Mouse (Mus musculus) midbrain, embryonic 12.5 days (tissue): ENCODE measurements around the gene Prkab2. TPM values are rescaled to one million over a fixed set of nuclear protein-coding genes. Genes with fewer than 3 reads are reported as not detected.

Source experiments
- ATAC-seq: fragments of 200-750 bp; cut with Nextera tagmentation; 2 replicates; pipeline ENCODE4 v1.8.0; 2017; ENCODE audit warnings: low read depth, moderate TSS enrichment, moderate library complexity; ENCODE audit not compliant: low FRiP score
- H3K27ac ChIP-seq: fragments of 300-500 bp; sonication (generic); replicated peaks from 2 replicates; pipeline ENCODE4 v1.5.1; 2016; ENCODE audit warnings: mild to moderate bottlenecking
- H3K27me3 ChIP-seq: fragments of 300-500 bp; sonication (generic); 2 replicates; pipeline ENCODE4 v1.6.1; 2016; ENCODE audit warnings: mild to moderate bottlenecking
- H3K36me3 ChIP-seq: fragments of 300-500 bp; sonication (generic); 2 replicates; pipeline ENCODE4 v1.6.1; 2016
- H3K4me1 ChIP-seq: fragments of 300-500 bp; sonication (generic); 2 replicates; pipeline ENCODE4 v1.6.1; 2016
- H3K4me2 ChIP-seq: fragments of 300-500 bp; sonication (generic); replicated peaks from 2 replicates; pipeline ENCODE4 v1.6.1; 2016; ENCODE audit warnings: mild to moderate bottlenecking, moderate library complexity
- H3K4me3 ChIP-seq: fragments of 300-500 bp; sonication (generic); 2 replicates; pipeline ENCODE4 v1.5.1; 2016; ENCODE audit warnings: mild to moderate bottlenecking
- H3K9ac ChIP-seq: fragments of 300-500 bp; sonication (generic); replicated peaks from 2 replicates; pipeline ENCODE4 v1.6.1; 2016; ENCODE audit warnings: mild to moderate bottlenecking, moderate library complexity
- H3K9me3 ChIP-seq: fragments of 300-500 bp; sonication (generic); 2 replicates; pipeline ENCODE4 v1.6.1; 2016; ENCODE audit warnings: mild to moderate bottlenecking
- WGBS: fragments of 180-500 bp; shearing (Covaris S2); methylation state at CpG from one replicate; pipeline ENCODE4 v1.1.7; 2016; 5-methylcytosine and 5-hydroxymethylcytosine counted together
- polyA plus RNA-seq: library from polyadenylated mRNA; unstranded; fragments of >200 nt; fragmentation: Nextera tagmentation; extraction: Ambion mirVana; gene quantifications from 2 replicates; pipeline ENCODE4 v1.2.1, GENCODE M21; 2016

Gene Prkab2
- polyA plus RNA-seq, 1 experiment from 2014 or later, result 8.4 TPM

DNA sequence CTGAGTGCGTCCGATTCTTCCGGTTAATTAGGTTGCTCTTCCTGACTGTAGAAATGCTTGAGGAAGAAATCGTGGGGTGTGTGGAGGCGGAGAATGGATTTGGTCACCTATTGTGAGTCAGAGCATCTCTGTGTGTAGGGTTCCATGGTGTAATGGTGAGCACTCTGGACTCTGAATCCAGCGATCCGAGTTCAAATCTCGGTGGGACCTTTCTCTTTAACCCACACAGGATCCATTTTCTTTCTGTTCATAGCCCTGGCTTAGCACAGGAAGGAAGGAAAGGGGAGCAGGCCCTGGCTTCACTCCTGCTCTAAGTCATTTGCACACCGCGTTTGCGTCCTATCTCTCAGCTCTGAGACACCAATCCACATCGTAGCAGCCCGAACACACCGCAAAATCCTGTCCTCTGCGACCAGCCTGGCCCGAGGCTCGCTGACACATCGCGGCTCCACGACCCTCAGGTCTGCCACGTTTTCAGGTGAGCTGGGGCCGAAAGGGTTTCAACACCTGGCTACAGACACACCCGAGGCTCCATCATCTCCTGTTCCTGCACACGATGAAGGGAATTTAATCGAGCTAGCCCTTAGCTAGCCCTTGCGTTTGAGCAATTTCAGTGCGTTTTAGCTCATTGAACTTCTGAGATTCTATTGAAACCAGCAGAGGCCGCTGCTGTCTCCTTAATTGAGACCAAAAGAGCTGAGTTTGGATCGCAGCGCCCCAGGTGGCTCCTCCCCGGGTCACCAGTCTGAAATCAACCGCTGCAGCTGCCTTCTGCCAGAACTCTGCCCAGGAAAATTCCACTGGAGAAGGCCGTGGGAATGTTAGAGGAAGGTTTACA lies 23.5 kb downstream of the Prkab2 start:
- peak; percentile 38 for ATAC-seq
- peaks cover 58% of the 10 kb centered on the region for H3K27me3 ChIP-seq
- peak overlapping the region; percentile 39; the same call in 1 of the 2 replicates for H3K9ac ChIP-seq
- peaks cover 22% of the 10 kb centered on the region for H3K4me1 ChIP-seq
- 1% methylated on average over 33 of the region's 33 CpGs for WGBS
- H3K27ac ChIP-seq, result no peak overlapping the region
- H3K4me3 ChIP-seq, result peak overlapping the region; percentile 42
- H3K36me3 ChIP-seq, result no peaks in the 10 kb centered on the region
- no peaks in the 10 kb centered on the region for H3K9me3 ChIP-seq
- H3K4me2 ChIP-seq, result peak overlapping the region; percentile 71

- H3K27me3 ChIP-seq, result peaks cover 58% of the 10 kb centered on the region
- H3K9me3 ChIP-seq, result no peaks in the 10 kb centered on the region
- H3K27ac ChIP-seq, result no peak overlapping the region
- ATAC-seq, result no peak
- no peak overlapping the region for H3K9ac ChIP-seq
- WGBS, result under 1% methylated on average over 11 of the region's 11 CpGs
- peak overlapping the region; percentile 42 for H3K4me3 ChIP-seq
- H3K36me3 ChIP-seq, result no peaks in the 10 kb centered on the region
- H3K4me2 ChIP-seq, result peak overlapping the region; percentile 71
- peaks cover 22% of the 10 kb centered on the region for H3K4me1 ChIP-seq
Observed at GRCm38 (mm10) chr3:97682159-97682502, 24.1 kb downstream of the Prkab2 start.

DNA sequence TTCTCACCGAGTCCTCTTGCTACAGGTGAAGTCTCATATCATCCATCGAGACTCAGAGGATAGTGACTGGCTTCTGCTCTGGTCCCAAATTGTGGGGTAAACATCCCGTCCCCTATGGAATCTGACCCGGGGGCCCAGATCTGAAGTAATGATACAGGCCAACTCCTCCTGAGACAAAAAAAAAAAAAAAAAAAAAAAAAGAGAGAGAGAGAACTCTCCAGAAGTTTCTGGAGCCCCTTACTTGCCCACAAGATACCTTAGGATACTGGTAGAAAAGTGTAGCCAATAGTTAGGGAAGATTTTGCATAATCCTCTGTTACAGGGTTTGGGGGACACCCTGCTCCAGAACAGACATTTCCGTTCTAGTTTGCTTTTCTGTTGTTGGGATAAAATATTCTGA lies 24.6 kb downstream of the Prkab2 start:
- peak overlapping the region; percentile 71; the same call in 1 of the 2 replicates for H3K4me2 ChIP-seq
- peaks cover 22% of the 10 kb centered on the region for H3K4me1 ChIP-seq
- 23% methylated on average over 5 of the region's 5 CpGs for WGBS
- H3K27ac ChIP-seq, result no peak overlapping the region
- H3K27me3 ChIP-seq, result peaks cover 58% of the 10 kb centered on the region
- no peaks in the 10 kb centered on the region for H3K9me3 ChIP-seq
- H3K9ac ChIP-seq, result no peak overlapping the region
- H3K4me3 ChIP-seq, result no peak overlapping the region
- no peaks in the 10 kb centered on the region for H3K36me3 ChIP-seq
- ATAC-seq, result no peak

DNA sequence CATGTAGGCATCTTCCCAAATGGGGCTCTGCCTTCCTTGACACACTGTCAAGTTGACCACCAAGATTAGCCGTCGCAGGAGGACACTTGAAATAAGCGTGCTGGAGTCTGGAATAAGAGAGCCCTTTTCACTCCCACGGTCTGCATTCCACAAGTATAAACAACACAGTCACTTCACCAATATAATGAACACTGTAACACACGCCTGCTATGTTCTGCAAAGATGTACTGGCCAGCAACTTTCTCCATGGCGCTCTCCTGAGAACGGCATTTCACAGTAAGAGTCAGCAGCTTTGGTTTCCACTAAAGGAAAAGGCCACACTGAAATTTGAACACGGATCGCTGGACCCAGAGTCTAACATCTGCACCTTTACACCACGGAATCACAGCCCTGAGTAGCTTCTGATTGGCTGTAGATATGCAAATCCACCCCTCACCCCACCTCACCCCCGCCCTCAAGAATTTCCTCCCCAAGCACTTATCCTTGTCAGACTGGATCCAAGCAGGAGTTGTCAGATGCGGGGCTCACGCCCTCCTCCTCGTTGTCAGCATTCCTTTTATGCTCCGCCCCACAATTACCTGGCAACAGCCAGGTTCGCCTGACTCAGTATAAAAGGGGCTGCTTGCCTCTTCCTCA lies 25.7 kb downstream of the Prkab2 start:
- H3K36me3 ChIP-seq, result no peaks in the 10 kb centered on the region
- H3K4me1 ChIP-seq, result peaks cover 22% of the 10 kb centered on the region
- peak overlapping the region; percentile 24 for H3K4me2 ChIP-seq
- 6% methylated on average over 16 of the region's 16 CpGs for WGBS
- no peaks in the 10 kb centered on the region for H3K9me3 ChIP-seq
- H3K27me3 ChIP-seq, result peaks cover 58% of the 10 kb centered on the region
- no peak overlapping the region for H3K4me3 ChIP-seq
- no peak for ATAC-seq
- H3K9ac ChIP-seq, result no peak overlapping the region; the same call in 1 of the 2 replicates
- H3K27ac ChIP-seq, result no peak overlapping the region

DNA sequence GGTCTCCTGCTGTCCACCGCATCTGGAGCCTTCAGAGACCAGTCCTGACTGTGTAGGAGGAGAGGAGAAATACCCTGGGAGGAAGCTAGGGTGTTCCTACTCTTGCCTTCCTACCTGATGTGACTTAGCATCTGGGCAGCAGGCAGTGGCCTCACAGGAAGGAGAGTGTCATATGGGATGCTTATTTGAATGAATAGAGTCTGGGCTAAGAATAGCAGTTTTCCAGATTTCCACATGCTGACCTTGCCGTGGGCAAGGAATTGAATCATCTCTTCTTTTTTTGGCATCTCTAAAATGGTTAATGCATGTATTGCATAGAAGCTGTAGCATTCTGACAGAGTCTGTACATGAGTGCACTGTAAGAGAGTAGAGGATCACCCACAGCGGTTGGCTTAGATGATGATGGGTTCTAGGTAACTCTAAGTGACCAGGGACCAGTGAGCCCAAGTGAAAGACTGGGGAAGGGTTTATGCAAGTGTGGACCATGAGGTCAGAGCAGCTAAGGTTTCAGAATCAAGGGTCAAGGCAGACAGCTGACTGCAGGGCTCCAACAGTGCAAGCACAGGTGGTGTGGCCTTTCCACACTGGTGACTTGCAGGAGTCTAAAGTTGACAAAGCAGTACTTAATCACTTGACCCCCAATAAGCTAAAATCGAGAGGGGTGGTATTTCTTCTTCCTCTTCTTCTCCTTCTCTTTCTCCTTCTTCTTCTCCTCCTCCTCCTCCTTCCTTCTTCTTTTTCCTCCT lies 28.6 kb downstream of the Prkab2 start:
- no peaks in the 10 kb centered on the region for H3K36me3 ChIP-seq
- peaks cover 38% of the 10 kb centered on the region for H3K27me3 ChIP-seq
- no peak for ATAC-seq
- 89% methylated on average over 4 of the region's 4 CpGs for WGBS
- no peak overlapping the region for H3K4me2 ChIP-seq
- H3K27ac ChIP-seq, result no peak overlapping the region
- peaks cover 18% of the 10 kb centered on the region for H3K4me1 ChIP-seq
- H3K4me3 ChIP-seq, result no peak overlapping the region
- H3K9me3 ChIP-seq, result no peaks in the 10 kb centered on the region
- H3K9ac ChIP-seq, result no peak overlapping the region

- Histone ChIP-seq H3K4me1 (0 out of 2 replicates have a peak, but pooled peaks cover 2% of the 10 kb centered on the region), H3K27ac (no peak overlapping the region), H3K4me3 (no peak overlapping the region), H3K9me3 (no peaks in the 10 kb centered on the region), H3K27me3 (peaks cover 10% of the 10 kb centered on the region), H3K4me2 (no peak overlapping the region), H3K36me3 (no peaks in the 10 kb centered on the region), H3K9ac (no peak overlapping the region)
- ATAC-seq, result no peak
- WGBS, result 79% methylated on average over 2 of the region's 2 CpGs
Observed at GRCm38 (mm10) chr3:97689289-97689688, 31.3 kb downstream of the Prkab2 start.

- no peaks in the 10 kb centered on the region for H3K27me3 ChIP-seq
Observed at GRCm38 (mm10) chr3:97690590-97690989, 32.6 kb downstream of the Prkab2 start.

GRCm38 (mm10) chr3:97691443-97692017 lies 33.5 kb downstream of the Prkab2 start:
- Histone ChIP-seq H3K9ac (0 out of 2 replicates have a peak overlapping the region, but pooled peaks have one; percentile 2), H3K4me2 (no peak overlapping the region), H3K27ac (no peak overlapping the region), H3K4me1 (no peaks in the 10 kb centered on the region), H3K27me3 (no peaks in the 10 kb centered on the region), H3K9me3 (no peaks in the 10 kb centered on the region), H3K4me3 (no peak overlapping the region), H3K36me3 (no peaks in the 10 kb centered on the region)
- ATAC-seq, result no peak
- 73% methylated on average over 12 of the region's 12 CpGs for WGBS

More at GRCm38 (mm10) chr3:97690590-97690989, 32.6 kb downstream of the Prkab2 start:
- H3K9ac ChIP-seq, result no peak overlapping the region
- H3K27ac ChIP-seq, result no peak overlapping the region
- H3K4me3 ChIP-seq, result no peak overlapping the region
- H3K36me3 ChIP-seq, result no peaks in the 10 kb centered on the region
- H3K4me2 ChIP-seq, result no peak overlapping the region
- no peaks in the 10 kb centered on the region for H3K9me3 ChIP-seq
- H3K4me1 ChIP-seq, result no peaks in the 10 kb centered on the region
- 66% methylated on average over 7 of the region's 7 CpGs for WGBS
- ATAC-seq, result no peak

DNA sequence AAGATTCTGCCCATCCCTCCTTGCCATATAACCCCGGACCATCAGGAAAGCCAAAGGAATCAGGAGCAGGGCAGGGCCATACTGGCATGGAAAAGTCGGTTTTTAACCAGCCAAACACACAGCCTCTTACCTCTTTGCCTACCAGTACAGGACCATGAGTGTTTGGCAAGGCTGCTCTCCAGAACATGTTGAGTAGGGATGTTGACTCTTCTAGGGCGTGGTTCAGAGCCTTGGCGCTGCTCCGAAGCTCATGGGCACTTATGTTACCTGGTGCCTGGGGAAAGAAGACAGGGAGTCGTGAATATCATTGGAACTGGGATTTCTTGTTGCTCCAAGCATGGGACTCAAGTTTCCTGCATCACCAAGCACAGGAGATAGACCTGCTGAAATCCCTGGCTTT lies 35.8 kb downstream of the Prkab2 start:
- Histone ChIP-seq H3K36me3 (no peaks in the 10 kb centered on the region), H3K4me3 (no peak overlapping the region), H3K9me3 (no peaks in the 10 kb centered on the region), H3K27ac (no peak overlapping the region), H3K27me3 (no peaks in the 10 kb centered on the region), H3K9ac (no peak overlapping the region), H3K4me2 (no peak overlapping the region), H3K4me1 (no peaks in the 10 kb centered on the region)
- 88% methylated on average over 6 of the region's 6 CpGs for WGBS
- ATAC-seq, result no peak

GRCm38 (mm10) chr3:97696866-97697265 lies 38.9 kb downstream of the Prkab2 start:
- no peak for ATAC-seq
- no peaks in the 10 kb centered on the region for H3K4me1 ChIP-seq
- H3K9me3 ChIP-seq, result no peaks in the 10 kb centered on the region
- no peaks in the 10 kb centered on the region for H3K36me3 ChIP-seq
- H3K27ac ChIP-seq, result no peak overlapping the region
- H3K4me3 ChIP-seq, result no peak overlapping the region
- 87% methylated on average over 9 of the region's 9 CpGs for WGBS
- H3K9ac ChIP-seq, result no peak overlapping the region
- H3K27me3 ChIP-seq, result no peaks in the 10 kb centered on the region
- H3K4me2 ChIP-seq, result no peak overlapping the region

- H3K4me1 ChIP-seq, result no peaks in the 10 kb centered on the region
- 81% methylated on average over 9 of the region's 9 CpGs for WGBS
- no peak overlapping the region for H3K27ac ChIP-seq
- no peaks in the 10 kb centered on the region for H3K36me3 ChIP-seq
- no peak overlapping the region for H3K4me2 ChIP-seq
- no peaks in the 10 kb centered on the region for H3K27me3 ChIP-seq
- ATAC-seq, result no peak
- H3K4me3 ChIP-seq, result no peak overlapping the region
- H3K9ac ChIP-seq, result no peak overlapping the region
- H3K9me3 ChIP-seq, result no peaks in the 10 kb centered on the region
Observed at GRCm38 (mm10) chr3:97697291-97697690, 39.3 kb downstream of the Prkab2 start.
